Mouse (Mus musculus): ENCODE measurements around the gene Fmo2.

DNA sequence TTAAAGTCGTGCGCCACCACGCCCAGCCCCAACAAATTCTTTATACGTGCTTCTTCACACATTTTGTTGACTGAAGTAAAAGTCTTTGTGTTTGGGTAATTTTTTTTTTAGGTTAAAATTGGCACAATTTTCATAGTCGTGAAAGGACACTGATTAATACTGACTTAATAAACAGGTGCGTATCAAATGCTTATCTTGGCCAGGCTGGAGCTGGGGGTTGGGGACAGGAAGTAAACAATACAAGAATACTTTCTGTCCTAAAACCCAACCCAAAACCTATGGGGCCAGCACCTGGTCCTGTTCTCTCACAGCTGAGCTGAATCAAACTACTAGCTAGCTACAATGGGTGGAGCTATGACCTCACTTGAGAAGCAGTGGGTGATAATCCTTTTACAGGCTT is 5.5 kb downstream of the Fmo2 start:
- TF ChIP-seq POLR2A (IDR thresholded peaks at IDR 0.05; ENCODE audit: control insufficient read depth, extremely low read depth, insufficient read depth, low read length, poor library complexity): no peak
- no peak for TF ChIP-seq CTCF (IDR thresholded peaks at IDR 0.05; ENCODE audit: borderline replicate concordance, control insufficient read depth, extremely low read depth, insufficient read depth, low read length, poor library complexity)
